Mouse (Mus musculus) ES-CJ7 (cell line): ENCODE measurements around the gene Zswim1.
A peak's percentile ranks its signal among the peaks of the same experiment; 100 is the strongest.
"Not testable (repeated sequence)": the region's sequence is repeated elsewhere in the genome, so short reads cannot be mapped to it uniquely, and the experiment has no call there.

Source experiments
- DNase-seq: peaks from one replicate; pipeline ENCODE4 v3.0.0; 2011; ENCODE audit warnings: low read depth, low spot score

Zswim1 gene

DNA sequence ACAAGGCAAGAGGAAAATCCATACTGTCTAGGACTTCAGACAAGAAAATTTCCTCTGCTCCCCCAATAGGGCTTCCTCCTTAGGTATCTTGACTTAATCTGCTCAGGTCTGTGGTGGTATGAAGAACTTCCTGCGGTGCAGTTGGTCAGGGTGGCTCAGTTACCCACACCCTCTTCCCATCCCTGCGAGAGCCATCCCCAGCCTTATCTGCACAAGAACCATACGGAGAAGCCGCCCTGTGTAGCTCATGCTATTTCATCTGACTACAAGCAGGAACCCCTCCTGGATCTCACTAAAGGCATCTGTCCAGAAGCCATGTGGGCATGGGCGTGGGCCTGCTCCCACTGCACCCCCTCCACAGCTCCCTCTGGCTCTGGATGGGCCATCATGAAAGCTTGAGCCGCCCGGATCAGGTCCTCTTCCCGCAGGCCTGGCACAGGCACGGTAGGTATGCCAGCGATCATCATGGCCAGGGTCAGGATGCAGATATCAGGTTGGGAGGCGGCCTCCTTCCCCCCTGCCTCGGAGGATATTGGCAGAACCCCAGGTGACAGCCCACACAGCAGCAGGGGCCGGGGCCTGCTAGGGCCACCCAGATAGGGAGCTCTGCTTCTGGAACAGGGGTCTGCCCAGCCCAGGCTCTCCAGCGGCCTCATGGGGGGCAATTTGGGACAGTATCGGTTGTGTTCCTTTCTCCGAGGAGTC is 4.8 kb downstream of the Zswim1 start:
- DNase-seq, result no peak

GRCm38 (mm10) chr2:164828437-164828836 is 6.0 kb downstream of the Zswim1 start, which contains the start of gene Spata25:
TSS of gene Spata25 (minus strand) at chr2:164828537.
- DNase-seq, result no peak

DNA sequence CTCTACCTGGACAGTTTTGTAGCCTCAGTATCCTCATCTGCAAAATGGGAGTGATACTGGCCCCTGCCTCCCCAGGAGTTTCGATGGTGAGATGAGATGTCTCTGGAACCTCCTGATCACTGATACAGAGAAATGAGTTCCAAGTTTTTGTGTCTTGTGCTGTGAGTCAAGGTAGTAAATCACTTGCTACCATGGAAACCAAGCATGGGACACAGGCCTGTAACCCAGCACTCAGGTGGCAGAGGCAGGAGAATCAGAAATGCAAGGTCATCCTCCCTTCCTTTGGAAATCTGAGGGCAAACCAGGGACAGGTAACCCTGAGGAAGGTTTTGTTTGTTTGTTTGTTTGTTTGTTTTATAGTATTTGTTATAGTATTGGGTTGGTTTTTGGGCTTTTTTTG is 6.6 kb downstream of the Zswim1 start:
- DNase-seq, result peak; percentile 67

DNA sequence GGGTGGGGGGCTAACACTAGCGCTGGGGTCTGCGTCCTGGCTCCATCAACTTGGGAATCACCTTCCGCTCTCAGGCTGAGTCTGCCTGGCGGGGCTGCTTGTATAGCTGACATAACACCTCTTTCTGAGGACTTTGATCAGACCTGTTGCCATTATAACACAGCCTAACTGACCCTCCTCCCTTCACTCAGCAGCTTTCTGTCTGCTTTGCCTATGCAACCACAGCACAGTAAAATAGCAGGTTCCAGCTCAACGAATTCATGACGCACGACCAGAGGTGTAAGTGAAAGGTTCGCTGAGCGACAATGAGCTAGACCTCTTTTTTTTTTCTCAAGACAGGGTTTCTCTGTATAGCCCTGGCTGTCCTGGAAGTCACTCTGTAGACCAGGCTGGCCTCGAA is 8.5 kb downstream of the Zswim1 start:
- DNase-seq, result no peak

DNA sequence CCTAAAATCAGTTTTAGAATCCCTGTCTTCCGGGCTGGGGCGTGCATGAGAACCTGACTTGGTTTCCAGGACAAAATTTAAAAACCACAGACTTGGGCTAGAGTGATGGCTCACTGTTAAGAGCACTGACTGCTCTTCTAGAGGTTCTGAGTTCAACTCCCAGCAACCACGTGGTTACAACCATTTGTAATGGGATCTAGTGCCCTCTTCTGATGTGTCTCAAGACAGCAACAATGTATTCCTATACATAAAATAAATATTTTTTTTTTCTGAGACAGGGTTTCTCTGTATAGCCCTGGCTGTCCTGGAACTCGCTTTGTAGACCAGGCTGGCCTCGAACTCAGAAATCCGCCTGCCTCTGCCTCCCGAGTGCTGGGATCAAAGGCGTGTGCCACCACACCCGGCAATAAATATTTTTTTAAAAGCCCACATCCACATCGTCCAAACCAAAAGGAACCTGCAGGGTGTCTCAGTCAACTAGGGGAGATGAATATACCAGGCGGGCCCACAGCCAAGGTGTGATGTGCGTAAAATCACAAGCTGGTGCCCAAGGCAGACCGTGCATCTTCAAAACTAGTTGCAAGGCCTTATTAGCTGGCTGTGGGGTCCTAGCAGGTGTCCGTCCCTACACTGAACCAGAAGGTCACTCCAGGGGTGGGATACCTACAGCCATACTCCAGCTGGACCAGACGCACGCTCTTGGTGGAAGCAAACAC is 9.7 kb downstream of the Zswim1 start:
- no peak for DNase-seq

- DNase-seq, result peak; percentile 79
These were observed 10.3 kb downstream of the Zswim1 start, which contains the start of gene Ctsa for GRCm38 (mm10) chr2:164832748-164833301. TSS of gene Ctsa (plus strand) at chr2:164832873.

- DNase-seq, result peak; percentile 97
These were observed 11.0 kb downstream of the Zswim1 start, which contains the start of gene Neurl2 for GRCm38 (mm10) chr2:164833314-164833959. TSS of gene Neurl2 (minus strand) at chr2:164833456.

- no peak for DNase-seq
These were observed 12.0 kb downstream of the Zswim1 start for GRCm38 (mm10) chr2:164834531-164834930.

GRCm38 (mm10) chr2:164835164-164835563 is 12.7 kb downstream of the Zswim1 start:
- no peak for DNase-seq

GRCm38 (mm10) chr2:164845782-164846181 is 23.3 kb downstream of the Zswim1 start:
- no peak for DNase-seq

GRCm38 (mm10) chr2:164850061-164850460 is 27.6 kb downstream of the Zswim1 start:
- no peak for DNase-seq

DNA sequence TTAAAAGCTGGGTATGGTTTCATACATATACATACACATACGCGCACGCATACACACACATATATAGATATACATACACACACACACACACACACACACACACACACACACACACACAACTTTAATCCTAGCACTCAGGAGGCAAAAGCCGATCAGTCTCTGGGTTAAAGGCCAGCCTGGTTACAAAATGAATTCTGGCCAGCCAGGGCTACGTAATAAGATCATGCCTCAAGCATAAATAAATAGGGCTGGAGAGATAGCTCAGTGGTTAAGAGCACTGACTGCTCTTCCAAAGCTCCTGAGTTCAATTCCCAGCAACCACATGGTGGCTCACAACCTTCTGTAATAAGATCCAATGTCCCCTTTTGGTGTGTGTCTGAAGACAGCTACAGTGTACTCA is 33.1 kb downstream of the Zswim1 start:
- not testable (repeated sequence) for DNase-seq

DNA sequence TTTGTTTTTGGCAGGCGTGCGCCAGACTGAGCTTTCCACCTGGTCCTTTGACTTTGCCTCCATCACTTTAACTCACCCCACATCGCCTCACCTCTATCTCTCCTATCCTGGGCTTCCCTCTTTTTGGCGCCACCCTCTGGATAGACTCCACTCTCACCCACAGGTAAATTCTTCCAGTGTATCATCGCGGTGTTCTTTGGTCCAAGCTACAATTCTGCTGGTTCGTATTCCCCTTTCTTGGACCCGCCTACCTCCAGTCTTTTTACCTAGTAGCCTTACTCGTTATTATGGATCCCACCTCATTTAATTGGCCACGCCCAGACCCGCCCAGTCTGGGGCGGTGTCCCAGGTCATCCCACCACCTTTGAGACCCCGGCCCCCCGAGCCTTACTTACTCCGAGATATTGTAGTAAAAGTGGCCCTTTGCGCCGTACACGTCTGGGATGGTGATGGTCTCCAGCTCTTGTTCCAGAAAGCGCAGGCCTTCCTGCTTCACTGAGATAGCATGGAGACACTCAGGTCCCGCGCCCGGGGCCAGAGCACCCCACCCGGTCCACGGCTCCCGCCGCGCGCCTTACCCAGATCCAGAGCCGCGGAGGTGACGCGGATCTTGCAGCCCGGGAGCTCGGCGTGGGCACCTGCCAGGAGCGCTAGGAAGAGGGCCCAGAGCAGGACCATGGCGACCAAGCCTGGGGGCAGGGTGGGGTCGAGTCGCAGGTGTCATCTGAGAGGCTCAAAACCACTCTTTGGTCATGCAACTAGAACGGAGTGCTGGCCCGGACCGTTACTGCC is 34.0 kb downstream of the Zswim1 start:
- DNase-seq, result peak; percentile 92

- peak; percentile 95 for DNase-seq
These were observed 34.8 kb downstream of the Zswim1 start, which contains the start of gene Pltp for GRCm38 (mm10) chr2:164857101-164857821. TSS of gene Pltp (minus strand) at chr2:164857711.

DNA sequence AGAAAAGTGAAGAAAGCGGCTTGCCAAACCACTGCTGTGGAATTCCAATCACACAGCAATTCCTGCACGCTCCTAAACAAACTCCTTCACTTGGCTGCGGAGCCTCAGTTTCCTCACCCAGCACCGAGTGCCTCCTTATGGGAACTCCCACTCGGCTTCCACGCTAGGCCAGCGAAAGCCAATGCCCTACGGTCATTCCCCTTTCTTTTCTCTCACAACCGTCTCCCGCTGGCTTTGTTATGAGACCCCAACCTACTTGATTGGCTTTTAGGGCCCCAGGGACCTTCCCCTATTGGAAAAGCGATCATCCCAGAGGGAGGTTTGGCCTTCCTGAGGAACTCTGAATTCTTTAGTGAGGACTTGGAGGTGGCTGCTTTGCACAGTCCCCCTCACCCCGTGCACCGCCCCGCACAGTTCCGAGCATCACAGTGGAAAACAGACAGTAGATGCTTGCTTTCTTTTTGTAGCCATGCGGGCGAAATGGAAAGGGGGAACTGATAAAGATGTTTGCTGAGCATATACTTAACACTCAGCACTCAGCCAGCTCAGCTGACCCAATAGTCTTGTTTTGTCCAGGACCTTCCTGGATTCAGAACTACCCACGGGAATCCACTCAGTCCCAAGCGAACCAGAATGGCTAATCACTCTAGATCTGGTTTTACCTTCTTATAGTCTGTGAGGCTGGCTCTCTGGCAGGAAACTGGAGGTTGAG is 35.5 kb downstream of the Zswim1 start:
- peak; percentile 78 for DNase-seq

GRCm38 (mm10) chr2:164859155-164859554 is 36.7 kb downstream of the Zswim1 start:
- DNase-seq, result no peak

DNA sequence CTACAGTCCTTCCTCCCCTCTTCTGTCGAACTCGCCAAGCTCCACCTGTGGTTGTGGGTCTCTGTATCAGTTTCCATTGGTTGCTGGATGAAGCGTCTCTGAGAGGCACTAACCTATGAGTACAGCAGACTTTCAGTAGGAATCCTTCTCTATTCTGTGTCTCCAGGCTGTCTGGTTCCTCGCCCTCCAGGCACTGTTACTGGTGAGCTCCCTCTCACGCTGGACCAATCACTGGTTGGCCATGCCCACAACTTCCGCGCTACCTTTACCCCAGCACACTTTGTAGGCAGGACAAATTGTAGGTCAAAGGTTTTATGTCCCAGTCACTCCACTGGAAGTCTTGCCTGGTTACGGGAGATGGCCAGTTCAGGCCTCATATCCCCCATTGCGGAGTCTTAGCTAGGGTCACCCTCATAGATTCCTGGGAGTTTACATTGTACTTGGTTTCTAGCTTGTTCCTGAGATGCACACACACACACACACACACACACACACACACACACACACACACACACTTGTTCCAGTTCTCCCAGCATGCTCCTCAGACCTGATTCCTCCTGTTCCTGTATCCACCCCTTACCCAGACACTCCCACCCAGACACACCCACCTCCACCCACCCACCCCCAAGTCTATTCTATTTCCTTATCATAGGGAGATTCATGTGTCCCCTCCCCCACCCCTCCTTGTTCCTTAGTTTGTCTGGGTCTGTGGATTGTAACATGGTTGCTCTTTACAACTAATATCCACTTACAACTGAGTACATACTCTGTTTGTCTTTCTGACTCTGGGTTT is 37.4 kb downstream of the Zswim1 start:
- DNase-seq, result peak; percentile 74

- no peak for DNase-seq
These were observed 38.6 kb downstream of the Zswim1 start for GRCm38 (mm10) chr2:164861094-164861493.
